Mouse (Mus musculus): Measurements from ENCODE around the gene Msh3. TPM values are rescaled to one million over a fixed set of nuclear protein-coding genes. Genes with fewer than 3 reads are reported as not detected.

Gene Msh3
- polyA plus RNA-seq, 1 experiment: 5.4 TPM

- Histone ChIP-seq H3ac (ENCODE audit: control insufficient read depth, insufficient read length, low read depth) (no peak overlapping the region), H3K79me2 (ENCODE audit: control insufficient read depth, insufficient read depth) (no peaks in the 10 kb centered on the region), H3K36me3 (ENCODE audit: control insufficient read depth, insufficient read depth) (peaks cover 14% of the 10 kb centered on the region), H3K27me3 (ENCODE audit: control insufficient read depth, insufficient read depth, insufficient read length) (no peaks in the 10 kb centered on the region), H3K4me3 (ENCODE audit: insufficient read depth, poor library complexity, severe bottlenecking) (no peak overlapping the region), H3K79me3 (ENCODE audit: low read depth) (no peaks in the 10 kb centered on the region)
- TF ChIP-seq FOSL1 (IDR thresholded peaks at IDR 0.05; ENCODE audit: insufficient read depth, low read length, poor library complexity, severe bottlenecking): no peak
- no peak for TF ChIP-seq MYOG (IDR thresholded peaks at IDR 0.05; ENCODE audit: control insufficient read depth, extremely low read depth, insufficient read length)
- TF ChIP-seq MYOD1 (IDR thresholded peaks at IDR 0.05; ENCODE audit: control insufficient read depth, insufficient read length, low read depth): no peak
- no peak for TF ChIP-seq CTCF (IDR thresholded peaks at IDR 0.05; ENCODE audit: control insufficient read depth, insufficient read depth, insufficient read length)
- no peak for TF ChIP-seq USF1 (IDR thresholded peaks at IDR 0.05; ENCODE audit: low read depth)
- TF ChIP-seq CEBPB (IDR thresholded peaks at IDR 0.05; ENCODE audit: low read depth): no peak
- TF ChIP-seq MAX (IDR thresholded peaks at IDR 0.05): no peak
Observed at GRCm38 (mm10) chr13:92339787-92340186, 15.0 kb downstream of the Msh3 start.

- Histone ChIP-seq H3K27me3 (ENCODE audit: control insufficient read depth, insufficient read depth, insufficient read length) (no peaks in the 10 kb centered on the region), H3K36me3 (ENCODE audit: control insufficient read depth, insufficient read depth) (peaks cover 5% of the 10 kb centered on the region), H3K79me3 (ENCODE audit: low read depth) (no peaks in the 10 kb centered on the region), H3K79me2 (ENCODE audit: control insufficient read depth, insufficient read depth) (no peaks in the 10 kb centered on the region), H3K4me3 (ENCODE audit: insufficient read depth, poor library complexity, severe bottlenecking) (no peak overlapping the region), H3ac (ENCODE audit: control insufficient read depth, insufficient read length, low read depth) (no peak overlapping the region)
- no peak for TF ChIP-seq MYOD1 (IDR thresholded peaks at IDR 0.05; ENCODE audit: control insufficient read depth, insufficient read length, low read depth)
- TF ChIP-seq MAX (IDR thresholded peaks at IDR 0.05): no peak
- TF ChIP-seq FOSL1 (IDR thresholded peaks at IDR 0.05; ENCODE audit: insufficient read depth, low read length, poor library complexity, severe bottlenecking): no peak
- no peak for TF ChIP-seq CEBPB (IDR thresholded peaks at IDR 0.05; ENCODE audit: low read depth)
- no peak for TF ChIP-seq CTCF (IDR thresholded peaks at IDR 0.05; ENCODE audit: control insufficient read depth, insufficient read depth, insufficient read length)
- TF ChIP-seq USF1 (IDR thresholded peaks at IDR 0.05; ENCODE audit: low read depth): no peak
- TF ChIP-seq MYOG (IDR thresholded peaks at IDR 0.05; ENCODE audit: control insufficient read depth, extremely low read depth, insufficient read length): no peak
Observed at GRCm38 (mm10) chr13:92337773-92338462, 16.9 kb downstream of the Msh3 start.

GRCm38 (mm10) chr13:92336857-92337256, 17.9 kb downstream of the Msh3 start:
- H3K79me2 ChIP-seq (ENCODE audit: control insufficient read depth, insufficient read depth): no peaks in the 10 kb centered on the region
- H3K27me3 ChIP-seq (ENCODE audit: control insufficient read depth, insufficient read depth, insufficient read length): no peaks in the 10 kb centered on the region
- H3K36me3 ChIP-seq (ENCODE audit: control insufficient read depth, insufficient read depth): no peaks in the 10 kb centered on the region
- no peak overlapping the region for H3K4me3 ChIP-seq (ENCODE audit: insufficient read depth, poor library complexity, severe bottlenecking)
- TF ChIP-seq CTCF (IDR thresholded peaks at IDR 0.05; ENCODE audit: control insufficient read depth, insufficient read depth, insufficient read length): no peak
- TF ChIP-seq USF1 (IDR thresholded peaks at IDR 0.05; ENCODE audit: low read depth): peak; percentile 1
- TF ChIP-seq MAX (IDR thresholded peaks at IDR 0.05): no peak
- no peak for TF ChIP-seq CEBPB (IDR thresholded peaks at IDR 0.05; ENCODE audit: low read depth)
- no peak for TF ChIP-seq MYOG (IDR thresholded peaks at IDR 0.05; ENCODE audit: control insufficient read depth, extremely low read depth, insufficient read length)
- TF ChIP-seq MYOD1 (IDR thresholded peaks at IDR 0.05; ENCODE audit: control insufficient read depth, insufficient read length, low read depth): no peak
- no peak for TF ChIP-seq FOSL1 (IDR thresholded peaks at IDR 0.05; ENCODE audit: insufficient read depth, low read length, poor library complexity, severe bottlenecking)
- H3K79me3 ChIP-seq (ENCODE audit: low read depth): no peaks in the 10 kb centered on the region
- H3ac ChIP-seq (ENCODE audit: control insufficient read depth, insufficient read length, low read depth): no peak overlapping the region

- H3K79me3 ChIP-seq (ENCODE audit: low read depth): no peaks in the 10 kb centered on the region
- no peaks in the 10 kb centered on the region for H3K27me3 ChIP-seq (ENCODE audit: control insufficient read depth, insufficient read depth, insufficient read length)
- TF ChIP-seq USF1 (IDR thresholded peaks at IDR 0.05; ENCODE audit: low read depth): no peak
- TF ChIP-seq MAX (IDR thresholded peaks at IDR 0.05): no peak
- no peak for TF ChIP-seq MYOD1 (IDR thresholded peaks at IDR 0.05; ENCODE audit: control insufficient read depth, insufficient read length, low read depth)
- no peak for TF ChIP-seq CEBPB (IDR thresholded peaks at IDR 0.05; ENCODE audit: low read depth)
- TF ChIP-seq FOSL1 (IDR thresholded peaks at IDR 0.05; ENCODE audit: insufficient read depth, low read length, poor library complexity, severe bottlenecking): no peak
- TF ChIP-seq MYOG (IDR thresholded peaks at IDR 0.05; ENCODE audit: control insufficient read depth, extremely low read depth, insufficient read length): no peak
- TF ChIP-seq CTCF (IDR thresholded peaks at IDR 0.05; ENCODE audit: control insufficient read depth, insufficient read depth, insufficient read length): no peak
- no peak overlapping the region for H3ac ChIP-seq (ENCODE audit: control insufficient read depth, insufficient read length, low read depth)
- H3K4me3 ChIP-seq (ENCODE audit: insufficient read depth, poor library complexity, severe bottlenecking): no peak overlapping the region
- no peaks in the 10 kb centered on the region for H3K36me3 ChIP-seq (ENCODE audit: control insufficient read depth, insufficient read depth)
- no peaks in the 10 kb centered on the region for H3K79me2 ChIP-seq (ENCODE audit: control insufficient read depth, insufficient read depth)
Observed at GRCm38 (mm10) chr13:92332103-92332879, 22.5 kb downstream of the Msh3 start.

GRCm38 (mm10) chr13:92330621-92331020, 24.2 kb downstream of the Msh3 start:
- H3ac ChIP-seq (ENCODE audit: control insufficient read depth, insufficient read length, low read depth): no peak overlapping the region
- H3K4me3 ChIP-seq (ENCODE audit: insufficient read depth, poor library complexity, severe bottlenecking): no peak overlapping the region
- no peaks in the 10 kb centered on the region for H3K36me3 ChIP-seq (ENCODE audit: control insufficient read depth, insufficient read depth)
- no peaks in the 10 kb centered on the region for H3K79me2 ChIP-seq (ENCODE audit: control insufficient read depth, insufficient read depth)
- no peaks in the 10 kb centered on the region for H3K79me3 ChIP-seq (ENCODE audit: low read depth)
- TF ChIP-seq CEBPB (IDR thresholded peaks at IDR 0.05; ENCODE audit: low read depth) (no peak), FOSL1 (IDR thresholded peaks at IDR 0.05; ENCODE audit: insufficient read depth, low read length, poor library complexity, severe bottlenecking) (no peak), MYOD1 (IDR thresholded peaks at IDR 0.05; ENCODE audit: control insufficient read depth, insufficient read length, low read depth) (no peak)
- no peaks in the 10 kb centered on the region for H3K27me3 ChIP-seq (ENCODE audit: control insufficient read depth, insufficient read depth, insufficient read length)
